Mouse (Mus musculus) heart, adult 18-20 months (tissue): Measurements from ENCODE around the gene Slc39a11. TPM values are rescaled to one million over a fixed set of nuclear protein-coding genes. Genes with fewer than 3 reads are reported as not detected.
A peak's percentile ranks its signal among the peaks of the same experiment; 100 is the strongest.

Experiments used
- DNase-seq, 2 experiments: peaks; one replicate each; pipeline ENCODE4 v3.0.0; 2021 to 2022; ENCODE audit warnings: mixed read lengths in 1 of 2
- total RNA-seq, 2 experiments: library from RNA; stranded (reverse); gene quantifications; 2 replicates each; pipeline ENCODE4 v1.2.3; 2021

Slc39a11 gene
- total RNA-seq, 2 experiments from 2014 or later = 3.3 to 4.8 TPM

- no peak for DNase-seq
Measured at GRCm38 (mm10) chr11:113632303-113632702, 17.6 kb downstream of the Slc39a11 start.

DNA sequence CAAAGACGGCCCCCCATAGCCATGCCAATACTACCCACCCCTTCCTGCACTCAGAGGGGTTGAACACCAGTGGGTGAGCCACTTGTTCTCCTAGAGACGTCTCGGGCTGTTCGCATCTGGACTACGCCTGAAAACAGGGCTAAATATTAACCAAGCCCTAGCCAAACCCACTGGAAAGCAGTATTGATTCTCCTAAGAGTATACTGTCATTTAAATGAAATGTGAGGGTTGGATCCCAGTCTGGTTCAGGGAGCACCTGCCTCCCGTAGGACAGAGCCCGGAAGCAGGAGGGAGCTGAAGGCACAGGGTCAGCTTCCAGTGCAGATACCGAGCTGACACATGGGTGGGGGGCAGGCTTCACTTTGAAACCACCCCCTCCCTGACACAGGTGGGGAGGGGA, 18.0 kb downstream of the Slc39a11 start:
- no peak for DNase-seq

DNA sequence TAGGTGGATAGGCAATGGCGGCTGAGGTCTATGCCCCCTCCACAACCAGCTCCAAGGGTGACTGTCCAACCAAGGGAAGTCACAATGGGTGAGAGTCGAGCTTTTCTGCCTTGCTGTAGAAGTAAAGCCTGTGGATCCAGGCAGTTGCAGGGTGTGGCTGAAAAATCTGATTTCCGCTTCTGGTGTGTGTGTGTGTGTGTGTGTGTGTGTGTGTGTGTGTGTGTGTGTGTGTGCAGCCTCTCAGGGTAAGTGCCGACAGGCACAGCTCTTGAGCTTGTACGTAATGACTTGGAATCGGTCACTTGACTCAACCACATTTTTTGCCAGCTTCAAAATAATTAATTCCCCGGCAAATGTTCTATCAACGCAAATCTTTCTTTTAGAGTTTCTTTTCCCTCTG, 18.6 kb downstream of the Slc39a11 start:
- DNase-seq = no peak

- no peak for DNase-seq
Measured at GRCm38 (mm10) chr11:113630642-113631041, 19.2 kb downstream of the Slc39a11 start.

DNA sequence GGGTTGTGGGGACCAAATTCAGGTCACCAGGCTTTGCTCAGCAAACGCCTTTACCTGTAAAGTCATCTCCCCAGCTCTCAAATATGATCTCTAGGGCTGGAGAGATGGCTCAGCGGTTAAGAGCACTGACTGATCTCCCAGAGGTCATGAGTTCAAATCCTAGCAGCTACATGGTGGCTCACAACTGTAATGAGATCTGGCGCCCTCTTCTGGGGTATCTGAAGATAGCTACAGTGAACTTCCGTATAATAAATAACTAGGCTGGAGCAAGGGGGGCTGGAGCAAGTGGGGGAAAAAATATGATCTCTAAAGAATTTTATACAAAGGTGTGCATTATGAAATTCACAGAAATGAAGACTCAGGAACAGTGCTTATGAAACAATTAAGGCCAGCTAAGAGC, 22.1 kb downstream of the Slc39a11 start:
- DNase-seq = no peak

DNA sequence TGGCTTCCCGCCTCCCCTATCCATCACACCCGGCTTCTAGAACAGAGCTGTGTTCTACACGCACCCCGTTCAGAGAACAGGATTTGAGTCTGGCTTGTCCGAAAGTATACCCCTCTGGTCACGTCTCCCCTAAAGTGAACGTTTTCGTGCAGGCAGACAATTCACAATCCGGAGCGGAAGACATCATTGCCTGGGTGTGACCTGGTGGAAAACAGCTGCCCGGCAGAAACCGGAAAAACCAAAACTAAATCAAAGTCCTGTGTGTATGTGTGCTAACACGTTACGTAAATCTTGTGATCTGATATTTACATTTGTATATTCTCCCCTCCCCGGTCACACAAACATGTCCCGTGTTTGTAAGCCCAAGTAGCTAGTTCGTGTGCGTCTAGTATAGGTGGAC, 24.4 kb downstream of the Slc39a11 start:
- no peak for DNase-seq

- DNase-seq = no peak
Measured at GRCm38 (mm10) chr11:113622028-113622427, 27.9 kb downstream of the Slc39a11 start.

- no peak for DNase-seq
Measured at GRCm38 (mm10) chr11:113621001-113621400, 28.9 kb downstream of the Slc39a11 start.

DNA sequence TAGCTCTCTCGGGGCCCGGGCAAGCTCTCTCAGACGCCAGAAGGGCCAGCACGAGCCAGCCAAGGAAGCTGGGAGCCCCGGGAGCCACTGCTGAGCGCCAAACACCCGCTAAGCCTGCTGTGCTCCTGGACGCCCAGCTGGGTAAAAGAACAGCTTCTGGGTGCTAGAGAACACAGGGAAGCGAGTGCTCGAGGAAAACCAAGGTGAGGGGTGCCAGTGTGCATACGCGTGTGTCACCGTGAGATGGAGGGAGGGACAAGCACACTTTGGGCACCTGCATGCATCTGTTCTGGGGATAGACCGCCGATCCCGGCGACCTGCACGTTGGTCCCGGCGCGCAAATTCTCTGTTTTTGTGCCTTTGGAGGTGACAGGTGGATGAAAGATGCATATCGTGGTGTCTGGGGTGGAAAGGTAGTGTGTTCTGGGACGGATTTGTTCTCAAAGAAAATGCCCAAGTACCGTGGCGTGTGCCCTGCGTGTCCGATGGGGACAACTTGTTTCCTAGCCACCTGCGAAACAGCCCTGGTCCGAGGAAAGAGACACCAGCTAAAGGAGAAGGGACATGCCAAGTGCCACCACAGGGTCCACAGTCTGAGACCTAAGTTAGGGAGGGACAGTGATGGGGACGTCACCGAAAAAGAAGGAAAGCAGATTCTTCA, 30.3 kb downstream of the Slc39a11 start:
- DNase-seq = no peak

- DNase-seq = peak; percentile 45 to 50
Measured at GRCm38 (mm10) chr11:113618672-113619419, 31.0 kb downstream of the Slc39a11 start, which contains the start of gene Sstr2. Sstr2 (plus strand) TSS chr11:113619342.

DNA sequence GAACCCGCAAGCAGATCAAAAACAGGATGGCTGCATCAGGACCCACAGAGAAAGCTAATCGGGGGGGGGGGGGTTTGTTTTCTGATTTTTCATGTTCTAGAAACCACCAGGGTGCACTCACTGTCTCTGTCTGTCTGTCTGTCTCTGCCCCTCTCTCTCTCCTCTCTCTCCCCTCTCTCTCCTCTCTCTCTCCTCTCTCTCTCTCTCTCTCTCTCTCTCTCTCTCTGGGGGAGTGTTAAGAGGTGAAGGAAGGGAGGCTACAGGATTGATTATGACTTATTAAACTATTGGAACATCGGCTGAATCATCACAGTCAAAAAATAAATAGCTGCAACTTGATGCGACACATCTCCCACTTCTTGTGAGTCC, 31.6 kb downstream of the Slc39a11 start:
- no peak for DNase-seq

- peak; percentile 29 to 79 for DNase-seq
Measured at GRCm38 (mm10) chr11:113617132-113617911, 32.6 kb downstream of the Slc39a11 start.

DNA sequence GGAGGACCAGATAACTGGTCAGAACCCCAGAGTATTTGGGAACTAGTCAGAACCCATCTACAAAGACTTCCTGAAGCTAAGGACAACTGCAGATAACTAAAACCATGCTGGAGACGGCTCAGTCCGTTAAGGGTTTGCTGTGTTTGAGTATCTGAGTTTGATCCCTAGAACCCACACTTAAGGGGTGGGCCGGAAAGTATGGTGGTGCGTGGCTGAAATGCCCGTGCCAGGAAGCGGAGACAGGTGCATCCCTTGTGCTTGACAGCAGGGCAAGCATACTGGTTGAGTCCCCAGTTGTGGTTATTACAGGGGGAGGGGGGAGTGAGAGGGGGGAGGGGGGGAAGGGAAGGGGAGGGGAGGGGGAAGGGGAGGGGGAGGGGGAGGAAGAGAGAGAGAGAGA, 35.4 kb downstream of the Slc39a11 start:
- DNase-seq = no peak

- peak; percentile 8 to 49 for DNase-seq
Measured at GRCm38 (mm10) chr11:113611664-113612611, 37.9 kb downstream of the Slc39a11 start.

GRCm38 (mm10) chr11:113611112-113611646, 38.7 kb downstream of the Slc39a11 start:
- DNase-seq = no peak

GRCm38 (mm10) chr11:113610266-113610665, 39.6 kb downstream of the Slc39a11 start:
- peak in 1 of 2 experiments; percentile 20 for DNase-seq

DNA sequence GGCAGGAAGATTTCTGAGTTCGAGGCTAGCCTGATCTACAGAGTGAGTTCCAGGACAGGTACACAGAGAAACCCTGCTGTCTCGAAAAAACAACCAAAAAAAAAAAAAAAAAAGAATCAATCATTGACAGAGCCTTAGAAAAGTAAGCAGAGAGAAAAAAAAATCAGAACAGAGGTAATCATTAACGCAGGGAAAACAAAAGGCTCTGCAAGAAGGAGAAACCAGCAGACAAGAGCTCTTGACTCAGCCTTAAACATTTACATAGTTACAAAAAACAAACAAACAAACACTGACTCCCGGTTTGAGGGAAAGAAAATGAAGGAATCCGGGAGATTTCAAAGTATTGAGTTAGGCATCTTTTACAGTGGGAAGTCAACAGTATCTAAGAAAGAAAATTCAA, 40.3 kb downstream of the Slc39a11 start:
- DNase-seq = no peak

DNA sequence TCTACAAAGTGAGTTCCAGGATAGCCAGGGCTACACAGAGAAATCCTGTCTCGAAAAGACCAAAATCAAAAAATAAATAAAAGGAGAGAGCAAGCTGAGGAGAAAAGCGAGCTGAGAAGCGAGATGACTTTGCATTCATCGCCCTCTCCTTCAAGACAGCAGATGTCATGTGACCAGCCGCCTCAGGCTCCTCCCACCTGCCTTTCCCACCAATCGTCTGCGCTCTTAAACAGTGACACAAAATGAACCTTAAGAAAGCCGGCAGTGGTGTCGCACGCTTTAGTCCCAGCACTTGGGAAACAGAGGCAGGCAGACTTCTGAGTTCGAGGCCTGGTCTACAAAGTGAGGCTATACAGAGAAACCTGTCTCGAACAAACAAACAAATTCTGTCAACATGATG, 42.3 kb downstream of the Slc39a11 start:
- no peak for DNase-seq

GRCm38 (mm10) chr11:113601616-113602343, 48.1 kb downstream of the Slc39a11 start:
- DNase-seq = no peak

- DNase-seq = no peak
Measured at GRCm38 (mm10) chr11:113600526-113601245, 49.2 kb downstream of the Slc39a11 start.
